Mouse (Mus musculus) liver, embryonic 14.5 days (tissue): ENCODE data around the gene Dppa3.

Source experiments
- CTCF ChIP-seq: IDR thresholded peaks from 2 replicates; pipeline ENCODE4 v1.5.1; 2016; ENCODE audit warnings: antibody characterized with exemption, low read depth, control low read depth
- EP300 ChIP-seq: IDR thresholded peaks from 2 replicates; pipeline ENCODE4 v1.6.1; 2016; ENCODE audit warnings: antibody characterized with exemption, low read depth

DNA sequence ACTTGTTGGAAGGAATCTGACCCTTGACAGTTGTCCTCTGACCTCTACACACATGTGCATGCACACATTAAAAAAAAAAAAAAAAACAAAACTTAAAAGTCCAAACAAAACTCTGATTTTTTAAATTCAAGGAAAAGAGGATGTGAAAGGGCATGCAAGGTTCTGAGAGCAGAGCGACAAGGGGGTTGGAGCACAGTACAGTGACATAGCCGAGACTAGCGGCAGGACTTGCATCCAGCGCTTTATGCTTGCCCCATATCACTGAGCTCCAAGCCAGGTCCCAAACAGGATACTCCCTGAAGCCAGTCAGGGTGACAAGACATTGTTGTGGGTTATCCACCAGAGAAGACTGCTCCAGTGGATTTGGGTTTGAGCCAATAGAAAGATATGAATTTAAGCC, 28.2 kb upstream of the Dppa3 start:
- TF ChIP-seq CTCF (no peak), EP300 (no peak)
